7 mouse cellular contexts compared by ENCODE assay signal in genomic region chr3:136833893-136834292, GRCm38 (mm10).
DNase-seq lines count a peak whose midpoint lies in the region; ATAC-seq and TF ChIP-seq lines count a peak whose summit lies in the region.

No protein-coding gene starts in this region.

- ATAC-seq in forebrain, embryonic 12.5 days (ENCODE audit: low FRiP score) = no peak
- ATAC-seq in limb, embryonic 14.5 days (ENCODE audit: low FRiP score, low read depth) = no peak

- no peak overlapping the region for H3K9ac ChIP-seq in forebrain, embryonic 12.5 days
- no peak overlapping the region for H3K9ac ChIP-seq in limb, embryonic 14.5 days (ENCODE audit: low read depth, low read length, severe bottlenecking)

- peak; percentile 7 for DNase-seq in adrenal gland, adult 8-10 months
- peak; percentile 75 for DNase-seq in brain, embryonic 14.5 days (ENCODE audit: low read depth)
- peak; percentile 47 to 56 for DNase-seq in heart, postnatal 14 days
- DNase-seq in limb, embryonic 14.5 days (ENCODE audit: low spot score) = no peak
- peak; percentile 42 for DNase-seq in skeletal muscle tissue, adult 2 months (ENCODE audit: low read depth, low spot score)
- no peak for DNase-seq in T-cell, adult 2 months (ENCODE audit: low spot score)

- H3K4me2 ChIP-seq in forebrain, embryonic 12.5 days = peak overlapping the region; percentile 32
- 0 out of 2 replicates have a peak overlapping the region, but pooled peaks have one; percentile 13 for H3K4me2 ChIP-seq in limb, embryonic 14.5 days (replicated peaks; ENCODE audit: low read depth, low read length, severe bottlenecking)

- intact Hi-C loops in heart, postnatal 14 days (cut with DNase I) = loop anchor here (10.0 kb wide), 1 partner anchor 159 kb away; the partner anchor contains the start of gene Ppp3ca

- no peak for TF ChIP-seq POLR2A in brain, embryonic 14.5 days (IDR thresholded peaks at IDR 0.05; ENCODE audit: borderline replicate concordance, extremely low read depth, insufficient read depth, insufficient read length, poor library complexity, severe bottlenecking)
- TF ChIP-seq POLR2A in limb, embryonic 14.5 days (IDR thresholded peaks at IDR 0.05; ENCODE audit: borderline replicate concordance, extremely low read depth, insufficient read depth, insufficient read length) = no peak

- H3K4me3 ChIP-seq in forebrain, embryonic 12.5 days (replicated peaks) = no peak overlapping the region
- no peak overlapping the region for H3K4me3 ChIP-seq in limb, embryonic 14.5 days (replicated peaks; ENCODE audit: low read length)

- TF ChIP-seq CTCF in brain, embryonic 14.5 days (IDR thresholded peaks at IDR 0.05; ENCODE audit: borderline replicate concordance, extremely low read depth, insufficient read depth, insufficient read length) = no peak

- H3K4me1 ChIP-seq in forebrain, embryonic 12.5 days = peaks cover 48% of the 10 kb centered on the region
- H3K4me1 ChIP-seq in limb, embryonic 14.5 days (ENCODE audit: control insufficient read depth, insufficient read depth, low read length) = peaks cover 18% of the 10 kb centered on the region

- 0 out of 2 replicates have a peak overlapping the region, but pooled peaks have one; percentile 47 for H3K27ac ChIP-seq in forebrain, embryonic 12.5 days
- no peak overlapping the region for H3K27ac ChIP-seq in limb, embryonic 14.5 days (replicated peaks; ENCODE audit: low read depth, low read length)

- H3K36me3 ChIP-seq in forebrain, embryonic 12.5 days (replicated peaks) = no peaks in the 10 kb centered on the region
- H3K36me3 ChIP-seq in limb, embryonic 14.5 days (ENCODE audit: control insufficient read depth, insufficient read depth, low read length) = no peaks in the 10 kb centered on the region

- no peaks in the 10 kb centered on the region; the same call in 1 of the 2 replicates for H3K27me3 ChIP-seq in forebrain, embryonic 12.5 days
- H3K27me3 ChIP-seq in limb, embryonic 14.5 days (ENCODE audit: control insufficient read depth, insufficient read depth, low read length) = no peaks in the 10 kb centered on the region

- 5% methylated on average over 5 of the region's 5 CpGs for WGBS in forebrain, embryonic 12.5 days
- 5% methylated on average over 5 of the region's 5 CpGs for WGBS in limb, embryonic 14.5 days

- H3K9me3 ChIP-seq in forebrain, embryonic 12.5 days = no peaks in the 10 kb centered on the region
- H3K9me3 ChIP-seq in limb, embryonic 14.5 days (ENCODE audit: control insufficient read depth, low read length) = no peaks in the 10 kb centered on the region

Comparison
In these comparisons a context has a peak if more than half of its experiments do, and no peak if none do; other contexts are left out.
1. DNase-seq: peak in adrenal gland, adult 8-10 months (single experiment), brain, embryonic 14.5 days (single experiment), heart, postnatal 14 days (2 of 2) and skeletal muscle tissue, adult 2 months (single experiment); none in limb, embryonic 14.5 days (single experiment) and T-cell, adult 2 months (single experiment).